Mouse (Mus musculus) midbrain, postnatal 0 days (tissue): ENCODE measurements around the gene Lrrc57. TPM values are rescaled to one million over a fixed set of nuclear protein-coding genes. Genes with fewer than 3 reads are reported as not detected.

Experiments
- ATAC-seq: fragments of 200-750 bp; cut with Nextera tagmentation; 2 replicates; pipeline ENCODE4 v1.8.0; 2017; ENCODE audit warnings: moderate number of reproducible peaks, mild to moderate bottlenecking, moderate TSS enrichment, moderate library complexity; ENCODE audit not compliant: low FRiP score
- DNase-seq: peaks from one replicate; pipeline ENCODE4 v3.0.0-alpha.2; 2015; ENCODE audit warnings: low spot score
- H3K27ac ChIP-seq: fragments of 300-500 bp; sonication (generic); 2 replicates; pipeline ENCODE4 v1.5.1; 2014; ENCODE audit warnings: low read depth, mild to moderate bottlenecking, low read length, mixed read lengths
- H3K27me3 ChIP-seq: fragments of 300-500 bp; sonication (generic); 2 replicates; pipeline ENCODE4 v1.6.1; 2014; ENCODE audit warnings: low read length, control low read depth, mixed read lengths; ENCODE audit not compliant: insufficient read depth
- H3K36me3 ChIP-seq: fragments of 300-500 bp; sonication (generic); 2 replicates; pipeline ENCODE4 v1.6.1; 2014; ENCODE audit warnings: low read length, control low read depth, mixed read lengths; ENCODE audit not compliant: insufficient read depth
- H3K4me1 ChIP-seq: fragments of 300-500 bp; sonication (generic); 2 replicates; pipeline ENCODE4 v1.6.1; 2014; ENCODE audit warnings: mild to moderate bottlenecking, control low read depth, antibody characterized with exemption, low read length, mixed read lengths; ENCODE audit not compliant: insufficient read depth
- H3K4me2 ChIP-seq: fragments of 300-500 bp; sonication (generic); 2 replicates; pipeline ENCODE4 v1.6.1; 2014; ENCODE audit warnings: low read depth, mild to moderate bottlenecking, low read length, mixed read lengths; ENCODE audit not compliant: poor library complexity, severe bottlenecking
- H3K4me3 ChIP-seq: fragments of 300-500 bp; sonication (generic); 2 replicates; pipeline ENCODE4 v1.5.1; 2014; ENCODE audit warnings: low read depth, mild to moderate bottlenecking, low read length, moderate library complexity
- H3K9ac ChIP-seq: fragments of 300-500 bp; sonication (generic); replicated peaks from 2 replicates; pipeline ENCODE4 v1.6.1; 2014; ENCODE audit warnings: mild to moderate bottlenecking, low read length, moderate library complexity, mixed read lengths; ENCODE audit not compliant: poor library complexity, severe bottlenecking
- H3K9me3 ChIP-seq: fragments of 300-500 bp; sonication (generic); 2 replicates; pipeline ENCODE4 v1.6.1; 2016; ENCODE audit warnings: low read length, control low read depth
- CTCF ChIP-seq: IDR thresholded peaks from 2 replicates; pipeline ENCODE4 v1.5.1; 2016; ENCODE audit warnings: antibody characterized with exemption, mild to moderate bottlenecking
- WGBS: fragments of 180-500 bp; shearing (Covaris S2); extraction: QIAGEN DNeasy Blood & Tissue Kit; methylation state at CpG from one replicate; pipeline ENCODE4 v1.1.7; 2014; 5-methylcytosine and 5-hydroxymethylcytosine counted together
- polyA plus RNA-seq: library from polyadenylated mRNA; unstranded; fragments of >200 nt; fragmentation: Nextera tagmentation; extraction: Ambion mirVana; gene quantifications from 2 replicates; pipeline ENCODE4 v1.2.1, GENCODE M21; 2015
- total RNA-seq: library from RNA; depleted of rRNA; stranded (reverse); fragments of >200 nt; gene quantifications from 2 replicates; pipeline ENCODE4 v1.2.3, GENCODE M21; 2014

The Lrrc57 gene
- total and polyA plus RNA-seq, 2 experiments from 2014 or later = 22.7 to 44.9 TPM

DNA sequence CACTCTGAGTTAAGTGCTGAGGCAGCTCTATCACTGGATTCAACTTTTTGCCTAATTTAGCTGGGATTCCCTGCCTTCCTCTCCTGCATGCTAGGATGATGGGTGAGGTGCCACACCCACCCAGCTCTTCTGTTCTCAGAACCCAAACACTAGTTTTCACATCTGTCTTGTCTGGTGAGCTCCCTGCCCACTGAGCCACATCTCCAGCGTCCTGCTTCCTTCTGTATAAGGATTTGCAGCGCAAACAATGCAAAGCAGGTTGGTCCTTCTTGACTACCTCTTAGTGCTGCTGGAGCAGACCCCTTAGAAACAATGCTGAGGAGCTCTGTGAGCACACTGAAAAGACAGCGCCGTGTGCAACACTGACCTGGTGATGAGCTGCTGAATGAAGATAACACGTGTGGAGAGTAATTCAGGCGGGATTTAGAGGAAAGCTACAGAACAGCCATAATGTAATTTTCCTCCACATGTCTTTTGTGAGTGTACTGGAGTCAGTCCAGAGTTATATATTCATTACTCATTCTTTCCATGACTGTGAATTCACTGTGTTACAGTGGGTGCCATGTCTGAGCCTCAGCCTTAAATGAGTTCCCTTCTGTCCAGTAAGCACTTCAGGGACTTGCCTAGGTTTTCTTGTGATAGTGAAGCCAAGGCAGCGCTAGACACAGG is 43.1 kb upstream of the Lrrc57 start:
- no peaks in the 10 kb centered on the region for H3K9me3 ChIP-seq
- no peaks in the 10 kb centered on the region for H3K4me1 ChIP-seq
- TF ChIP-seq CTCF = no peak
- no peak overlapping the region for H3K9ac ChIP-seq
- DNase-seq (peak; percentile 6), ATAC-seq (no peak)
- H3K4me3 ChIP-seq = no peak overlapping the region
- no peaks in the 10 kb centered on the region for H3K27me3 ChIP-seq
- H3K36me3 ChIP-seq = no peaks in the 10 kb centered on the region
- H3K4me2 ChIP-seq = no peak overlapping the region
- WGBS = 76% methylated on average over 7 of the region's 7 CpGs
- no peak overlapping the region for H3K27ac ChIP-seq

DNA sequence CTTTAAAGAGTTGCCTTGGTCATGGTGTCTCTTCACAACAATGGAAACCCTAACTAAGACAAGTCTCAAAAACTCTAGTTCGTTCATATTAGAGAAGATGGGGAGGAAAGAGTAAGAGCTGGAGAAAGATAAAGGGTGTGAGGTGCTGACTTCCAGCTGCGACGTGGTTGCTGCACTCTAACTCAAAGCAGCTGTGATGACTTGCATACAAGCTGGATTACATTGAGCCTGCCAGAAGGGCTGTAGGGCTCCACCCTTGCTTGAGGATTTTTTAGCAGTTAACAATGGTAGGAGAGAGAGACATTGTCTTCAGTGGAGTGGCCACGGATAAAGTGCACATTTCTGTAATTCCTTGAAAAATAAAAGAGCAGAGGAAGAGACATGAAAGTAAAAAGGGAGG is 37.5 kb upstream of the Lrrc57 start:
- H3K4me1 ChIP-seq = no peaks in the 10 kb centered on the region
- no peaks in the 10 kb centered on the region for H3K9me3 ChIP-seq
- H3K4me2 ChIP-seq = no peak overlapping the region
- ATAC-seq (no peak), DNase-seq (no peak)
- no peak overlapping the region for H3K27ac ChIP-seq
- 56% methylated on average over 4 of the region's 4 CpGs for WGBS
- no peaks in the 10 kb centered on the region for H3K27me3 ChIP-seq
- TF ChIP-seq CTCF = no peak
- no peak overlapping the region for H3K9ac ChIP-seq
- H3K4me3 ChIP-seq = no peak overlapping the region
- H3K36me3 ChIP-seq = no peaks in the 10 kb centered on the region

- no peak overlapping the region for H3K4me3 ChIP-seq
- 45% methylated on average over 7 of the region's 7 CpGs for WGBS
- no peaks in the 10 kb centered on the region for H3K36me3 ChIP-seq
- peak; percentile 73 for DNase-seq
- peak overlapping the region; percentile 4; the same call in 1 of the 2 replicates for H3K27ac ChIP-seq
- H3K9ac ChIP-seq = no peak overlapping the region
- no peak for TF ChIP-seq CTCF
- H3K9me3 ChIP-seq = no peaks in the 10 kb centered on the region
- H3K4me2 ChIP-seq = no peak overlapping the region
- no peaks in the 10 kb centered on the region for H3K27me3 ChIP-seq
- no peaks in the 10 kb centered on the region for H3K4me1 ChIP-seq
- ATAC-seq = no peak
These were observed 34.5 kb upstream of the Lrrc57 start for GRCm38 (mm10) chr2:120643836-120644235.

GRCm38 (mm10) chr2:120640835-120641234 is 31.5 kb upstream of the Lrrc57 start:
- TF ChIP-seq CTCF = no peak
- H3K27me3 ChIP-seq = no peaks in the 10 kb centered on the region
- 90% methylated on average over 8 of the region's 8 CpGs for WGBS

GRCm38 (mm10) chr2:120631957-120632356 is 22.6 kb upstream of the Lrrc57 start:
- H3K9me3 ChIP-seq = no peaks in the 10 kb centered on the region
- no peak for ATAC-seq
- H3K27ac ChIP-seq = no peak overlapping the region
- WGBS = 73% methylated on average over 4 of the region's 4 CpGs
- H3K4me1 ChIP-seq = 0 out of 2 replicates have a peak, but pooled peaks cover 5% of the 10 kb centered on the region
- no peak for TF ChIP-seq CTCF
- H3K9ac ChIP-seq = no peak overlapping the region
- H3K4me2 ChIP-seq = no peak overlapping the region
- DNase-seq = no peak
- no peaks in the 10 kb centered on the region for H3K27me3 ChIP-seq
- H3K36me3 ChIP-seq = peaks cover 4% of the 10 kb centered on the region; the same call in 1 of the 2 replicates
- H3K4me3 ChIP-seq = no peak overlapping the region

More at GRCm38 (mm10) chr2:120640835-120641234, 31.5 kb upstream of the Lrrc57 start:
- Histone ChIP-seq H3K9me3 (no peaks in the 10 kb centered on the region), H3K4me2 (no peak overlapping the region), H3K9ac (no peak overlapping the region), H3K27ac (no peak overlapping the region), H3K4me3 (no peak overlapping the region), H3K36me3 (no peaks in the 10 kb centered on the region), H3K4me1 (no peaks in the 10 kb centered on the region)
- ATAC-seq (no peak), DNase-seq (no peak)

DNA sequence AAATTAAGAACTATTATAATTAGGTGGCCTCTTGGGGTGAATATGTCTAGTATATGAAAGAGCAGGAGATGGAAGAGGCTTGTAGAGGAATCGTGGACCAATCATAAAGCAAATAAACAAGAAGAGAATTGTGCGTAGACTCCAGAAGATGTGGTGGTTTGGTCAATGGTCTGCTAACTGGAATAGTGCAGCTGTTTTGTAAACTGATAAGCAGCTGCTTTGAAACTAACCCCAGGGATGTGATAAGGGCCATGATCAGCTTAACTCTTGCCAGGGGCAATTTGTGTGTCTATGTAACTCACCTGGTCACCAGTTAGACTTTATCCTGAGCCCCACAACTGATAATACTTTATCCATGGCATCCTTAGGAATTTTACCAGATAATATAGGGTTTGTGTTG is 22.2 kb upstream of the Lrrc57 start:
- Histone ChIP-seq H3K27me3 (no peaks in the 10 kb centered on the region), H3K9me3 (no peaks in the 10 kb centered on the region), H3K9ac (no peak overlapping the region), H3K4me2 (no peak overlapping the region), H3K4me1 (0 out of 2 replicates have a peak, but pooled peaks cover 5% of the 10 kb centered on the region), H3K36me3 (peaks cover 4% of the 10 kb centered on the region; the same call in 1 of the 2 replicates), H3K4me3 (no peak overlapping the region), H3K27ac (no peak overlapping the region)
- TF ChIP-seq CTCF = no peak
- DNase-seq = no peak
- WGBS = 89% methylated on average over 2 of the region's 2 CpGs
- ATAC-seq = no peak
